Mouse (Mus musculus) forebrain, embryonic 11.5 days (tissue): ENCODE measurements at regions not wholly inside any gene's neighbourhood (a gene's known extent, or its start where the extent isn't known, plus 50 kb on each side); places are given as distances from the start of the nearest gene placed in this dataset.

Experiments
- ATAC-seq: fragments of 200-750 bp; cut with Nextera tagmentation; replicated peaks from 2 replicates; pipeline ENCODE4 v1.8.0; 2017; ENCODE audit warnings: moderate TSS enrichment; ENCODE audit not compliant: low FRiP score
- DNase-seq: peaks from one replicate; pipeline ENCODE4 v3.0.0-alpha.2; 2017; ENCODE audit warnings: low spot score
- H3K27ac ChIP-seq: fragments of 300-500 bp; sonication (generic); 2 replicates; pipeline ENCODE4 v1.5.1; 2014; ENCODE audit warnings: low read depth, low read length
- H3K27me3 ChIP-seq: fragments of 300-500 bp; sonication (generic); 2 replicates; pipeline ENCODE4 v1.6.1; 2014; ENCODE audit warnings: mild to moderate bottlenecking, low read length, mixed read lengths; ENCODE audit not compliant: control insufficient read depth, insufficient read depth
- H3K36me3 ChIP-seq: fragments of 300-500 bp; sonication (generic); 2 replicates; pipeline ENCODE4 v1.6.1; 2014; ENCODE audit warnings: mild to moderate bottlenecking, low read length, moderate library complexity, mixed read lengths; ENCODE audit not compliant: control insufficient read depth, insufficient read depth
- H3K4me1 ChIP-seq: fragments of 300-500 bp; sonication (generic); replicated peaks from 2 replicates; pipeline ENCODE4 v1.6.1; 2014; ENCODE audit warnings: low read length, mixed read lengths; ENCODE audit not compliant: control insufficient read depth, insufficient read depth
- H3K4me2 ChIP-seq: fragments of 300-500 bp; sonication (generic); 2 replicates; pipeline ENCODE4 v1.6.1; 2014; ENCODE audit warnings: low read depth, mild to moderate bottlenecking, low read length, moderate library complexity, mixed read lengths; ENCODE audit not compliant: severe bottlenecking
- H3K4me3 ChIP-seq: fragments of 300-500 bp; sonication (generic); 2 replicates; pipeline ENCODE4 v1.5.1; 2014; ENCODE audit warnings: low read depth, low read length
- H3K9ac ChIP-seq: fragments of 300-500 bp; sonication (generic); 2 replicates; pipeline ENCODE4 v1.6.1; 2014; ENCODE audit warnings: low read length
- H3K9me3 ChIP-seq: fragments of 300-500 bp; sonication (generic); 2 replicates; pipeline ENCODE4 v1.6.1; 2016; ENCODE audit warnings: low read length, mixed read lengths; ENCODE audit not compliant: control insufficient read depth
- WGBS: fragments of 180-500 bp; shearing (Covaris S2); extraction: QIAGEN DNeasy Blood & Tissue Kit; methylation state at CpG from one replicate; pipeline ENCODE4 v1.1.7; 2014; 5-methylcytosine and 5-hydroxymethylcytosine counted together

GRCm38 (mm10) chr6:126405736-126406135 is 129.5 kb downstream of the Kcna5 start:
- WGBS = 39% methylated on average over 3 of the region's 3 CpGs

GRCm38 (mm10) chr6:126404331-126405070 is 130.7 kb downstream of the Kcna5 start:
- no peaks in the 10 kb centered on the region for H3K27me3 ChIP-seq
- no peak overlapping the region for H3K9ac ChIP-seq
- no peaks in the 10 kb centered on the region for H3K36me3 ChIP-seq
- no peak overlapping the region for H3K4me2 ChIP-seq
- 84% methylated on average over 12 of the region's 12 CpGs for WGBS
- H3K9me3 ChIP-seq = no peaks in the 10 kb centered on the region
- ATAC-seq (no peak), DNase-seq (no peak)
- H3K4me3 ChIP-seq = no peak overlapping the region
- H3K4me1 ChIP-seq = no peaks in the 10 kb centered on the region
- no peak overlapping the region for H3K27ac ChIP-seq

More at GRCm38 (mm10) chr6:126405736-126406135, 129.5 kb downstream of the Kcna5 start:
- no peak overlapping the region for H3K9ac ChIP-seq
- ATAC-seq = no peak
- peak; percentile 53 for DNase-seq
- no peaks in the 10 kb centered on the region for H3K36me3 ChIP-seq
- no peak overlapping the region for H3K4me3 ChIP-seq
- no peaks in the 10 kb centered on the region for H3K9me3 ChIP-seq
- H3K27ac ChIP-seq = no peak overlapping the region
- H3K4me1 ChIP-seq = no peaks in the 10 kb centered on the region
- no peaks in the 10 kb centered on the region for H3K27me3 ChIP-seq
- no peak overlapping the region for H3K4me2 ChIP-seq

GRCm38 (mm10) chr6:126399595-126399994 is 135.6 kb downstream of the Kcna5 start:
- peaks cover 2% of the 10 kb centered on the region for H3K4me1 ChIP-seq
- ATAC-seq = no peak
- WGBS = 79% methylated on average over 3 of the region's 3 CpGs

GRCm38 (mm10) chr6:126398641-126399040 is 136.6 kb downstream of the Kcna5 start:
- H3K36me3 ChIP-seq = no peaks in the 10 kb centered on the region
- H3K27ac ChIP-seq = no peak overlapping the region
- H3K4me2 ChIP-seq = no peak overlapping the region
- 21% methylated on average over 2 of the region's 2 CpGs for WGBS
- no peak overlapping the region for H3K9ac ChIP-seq
- DNase-seq (no peak), ATAC-seq (no peak)
- H3K9me3 ChIP-seq = no peaks in the 10 kb centered on the region
- H3K4me1 ChIP-seq = peaks cover 2% of the 10 kb centered on the region
- H3K4me3 ChIP-seq = no peak overlapping the region
- no peaks in the 10 kb centered on the region for H3K27me3 ChIP-seq

More at GRCm38 (mm10) chr6:126399595-126399994, 135.6 kb downstream of the Kcna5 start:
- no peak for DNase-seq
- Histone ChIP-seq H3K27me3 (no peaks in the 10 kb centered on the region), H3K36me3 (no peaks in the 10 kb centered on the region), H3K27ac (no peak overlapping the region), H3K4me3 (no peak overlapping the region), H3K4me2 (no peak overlapping the region), H3K9me3 (no peaks in the 10 kb centered on the region), H3K9ac (no peak overlapping the region)

- ATAC-seq (no peak), DNase-seq (no peak)
- no peak overlapping the region for H3K27ac ChIP-seq
- 90% methylated on average over 3 of the region's 3 CpGs for WGBS
- H3K4me3 ChIP-seq = no peak overlapping the region
- no peaks in the 10 kb centered on the region for H3K27me3 ChIP-seq
- no peak overlapping the region for H3K4me2 ChIP-seq
- peaks cover 2% of the 10 kb centered on the region for H3K4me1 ChIP-seq
- no peak overlapping the region for H3K9ac ChIP-seq
- H3K9me3 ChIP-seq = no peaks in the 10 kb centered on the region
- no peaks in the 10 kb centered on the region for H3K36me3 ChIP-seq
Measured at GRCm38 (mm10) chr6:126395015-126395414, 140.2 kb downstream of the Kcna5 start.

GRCm38 (mm10) chr6:126394111-126394809 is 141.0 kb downstream of the Kcna5 start:
- Histone ChIP-seq H3K4me1 (peaks cover 2% of the 10 kb centered on the region), H3K4me2 (no peak overlapping the region), H3K9me3 (no peaks in the 10 kb centered on the region), H3K9ac (no peak overlapping the region), H3K27me3 (no peaks in the 10 kb centered on the region), H3K27ac (no peak overlapping the region), H3K4me3 (no peak overlapping the region), H3K36me3 (no peaks in the 10 kb centered on the region)
- 40% methylated on average over 7 of the region's 7 CpGs for WGBS
- no peak for DNase-seq
- ATAC-seq = no peak

GRCm38 (mm10) chr6:126384210-126385012 is 150.8 kb downstream of the Kcna5 start:
- WGBS = 76% methylated on average over 9 of the region's 9 CpGs
- no peak overlapping the region for H3K4me2 ChIP-seq
- ATAC-seq (no peak), DNase-seq (no peak)
- H3K9me3 ChIP-seq = no peaks in the 10 kb centered on the region
- no peaks in the 10 kb centered on the region for H3K36me3 ChIP-seq
- H3K27ac ChIP-seq = no peak overlapping the region
- no peaks in the 10 kb centered on the region for H3K4me1 ChIP-seq
- no peaks in the 10 kb centered on the region for H3K27me3 ChIP-seq
- H3K4me3 ChIP-seq = no peak overlapping the region
- no peak overlapping the region for H3K9ac ChIP-seq

- DNase-seq (no peak), ATAC-seq (no peak)
- no peak overlapping the region for H3K4me2 ChIP-seq
- no peak overlapping the region for H3K9ac ChIP-seq
- H3K27ac ChIP-seq = no peak overlapping the region
- H3K27me3 ChIP-seq = no peaks in the 10 kb centered on the region
- no peaks in the 10 kb centered on the region for H3K9me3 ChIP-seq
- H3K4me3 ChIP-seq = no peak overlapping the region
- no peaks in the 10 kb centered on the region for H3K36me3 ChIP-seq
- H3K4me1 ChIP-seq = no peaks in the 10 kb centered on the region
- WGBS = 82% methylated on average over 4 of the region's 4 CpGs
Measured at GRCm38 (mm10) chr6:126377216-126377615, 158.0 kb downstream of the Kcna5 start.
